Mouse (Mus musculus): Measurements from ENCODE around the gene Timm29.
"Not testable (repeated sequence)": the region's sequence is repeated elsewhere in the genome, so short reads cannot be mapped to it uniquely, and the experiment has no call there.

Timm29 gene

GRCm38 (mm10) chr9:21576286-21576685 is 16.2 kb upstream of the Timm29 start:
- DNase-seq (ENCODE audit: low read depth in 2 of 2, low spot score in 2 of 2), result no peak

- no peak for DNase-seq (ENCODE audit: low read depth in 2 of 2, low spot score in 2 of 2)
Measured at GRCm38 (mm10) chr9:21578226-21578625, 14.3 kb upstream of the Timm29 start.

- DNase-seq (ENCODE audit: low read depth in 2 of 2, low spot score in 2 of 2), result no peak
Measured at GRCm38 (mm10) chr9:21585401-21585800, 7.1 kb upstream of the Timm29 start.

- no peak for DNase-seq (ENCODE audit: low read depth in 2 of 2, low spot score in 2 of 2)
Measured at GRCm38 (mm10) chr9:21587678-21588349, 4.7 kb upstream of the Timm29 start.

- DNase-seq (ENCODE audit: low read depth in 2 of 2, low spot score in 2 of 2), result no peak
Measured at GRCm38 (mm10) chr9:21588350-21588749, 4.2 kb upstream of the Timm29 start.

- no peak for DNase-seq (ENCODE audit: low read depth in 2 of 2, low spot score in 2 of 2)
Measured at GRCm38 (mm10) chr9:21589538-21589937, 3.0 kb upstream of the Timm29 start.

- DNase-seq (ENCODE audit: low read depth in 2 of 2, low spot score in 2 of 2), result no peak
Measured at GRCm38 (mm10) chr9:21591127-21591830, 1.2 kb upstream of the Timm29 start.

- DNase-seq (ENCODE audit: low read depth in 2 of 2, low spot score in 2 of 2), result no peak
Measured at GRCm38 (mm10) chr9:21591831-21592702, 455 bp upstream of the Timm29 start.

- peak in 1 of 2 experiments; percentile 6 for DNase-seq (ENCODE audit: low read depth in 2 of 2, low spot score in 2 of 2)
Measured at GRCm38 (mm10) chr9:21593122-21593721, 700 bp downstream of the Timm29 start.

- not testable (repeated sequence) for DNase-seq (ENCODE audit: low read depth in 2 of 2, low spot score in 2 of 2)
Measured at GRCm38 (mm10) chr9:21594350-21594749, 1.8 kb downstream of the Timm29 start.

GRCm38 (mm10) chr9:21594838-21595237 is 2.3 kb downstream of the Timm29 start:
- DNase-seq (ENCODE audit: low read depth in 2 of 2, low spot score in 2 of 2), result no peak

GRCm38 (mm10) chr9:21598198-21598597 is 5.7 kb downstream of the Timm29 start:
- peak in 1 of 2 experiments; percentile 32 for DNase-seq (ENCODE audit: low read depth in 2 of 2, low spot score in 2 of 2)

GRCm38 (mm10) chr9:21600186-21600585 is 7.7 kb downstream of the Timm29 start:
- no peak for DNase-seq (ENCODE audit: low read depth in 2 of 2, low spot score in 2 of 2)

- DNase-seq (ENCODE audit: low read depth in 2 of 2, low spot score in 2 of 2), result no peak
Measured at GRCm38 (mm10) chr9:21601073-21601472, 8.6 kb downstream of the Timm29 start.

- peak; percentile 61 to 72 for DNase-seq (ENCODE audit: low read depth in 2 of 2, low spot score in 2 of 2)
Measured at GRCm38 (mm10) chr9:21601722-21602399, 9.3 kb downstream of the Timm29 start.

GRCm38 (mm10) chr9:21604119-21604518 is 11.6 kb downstream of the Timm29 start:
- no peak for DNase-seq (ENCODE audit: low read depth in 2 of 2, low spot score in 2 of 2)

GRCm38 (mm10) chr9:21605865-21606264 is 13.3 kb downstream of the Timm29 start:
- no peak for DNase-seq (ENCODE audit: low read depth in 2 of 2, low spot score in 2 of 2)

- DNase-seq (ENCODE audit: low read depth in 2 of 2, low spot score in 2 of 2), result no peak
Measured at GRCm38 (mm10) chr9:21606648-21607047, 14.1 kb downstream of the Timm29 start.

- peak; percentile 64 to 72 for DNase-seq (ENCODE audit: low read depth in 2 of 2, low spot score in 2 of 2)
Measured at GRCm38 (mm10) chr9:21609861-21610260, 17.3 kb downstream of the Timm29 start.

GRCm38 (mm10) chr9:21614864-21615616 is 22.5 kb downstream of the Timm29 start:
- no peak for DNase-seq (ENCODE audit: low read depth in 2 of 2, low spot score in 2 of 2)
